Mouse (Mus musculus) natural killer cell, adult 2 months (primary cell): Measurements from ENCODE around the gene En1.

ENCODE experiments used
- DNase-seq, 2 experiments: peaks; one replicate each; pipeline ENCODE4 v3.0.0; 2022; ENCODE audit warnings: low spot score in 2 of 2

En1 gene

DNA sequence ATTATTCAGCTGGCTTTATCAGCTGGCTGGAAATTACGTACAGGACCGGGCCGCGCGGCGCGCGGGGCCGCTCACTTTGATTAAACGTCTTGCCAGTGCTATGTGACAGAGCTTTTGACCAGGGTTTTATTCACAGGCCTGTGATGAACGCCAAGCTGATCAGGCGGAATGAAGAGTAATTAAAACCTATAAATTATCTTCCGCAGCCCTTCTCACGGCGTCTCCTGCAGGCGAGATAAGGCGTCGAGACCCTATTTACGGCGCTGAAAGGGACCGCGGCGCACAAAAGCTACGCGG lies 2.1 kb upstream of the En1 start:
- DNase-seq = no peak

DNA sequence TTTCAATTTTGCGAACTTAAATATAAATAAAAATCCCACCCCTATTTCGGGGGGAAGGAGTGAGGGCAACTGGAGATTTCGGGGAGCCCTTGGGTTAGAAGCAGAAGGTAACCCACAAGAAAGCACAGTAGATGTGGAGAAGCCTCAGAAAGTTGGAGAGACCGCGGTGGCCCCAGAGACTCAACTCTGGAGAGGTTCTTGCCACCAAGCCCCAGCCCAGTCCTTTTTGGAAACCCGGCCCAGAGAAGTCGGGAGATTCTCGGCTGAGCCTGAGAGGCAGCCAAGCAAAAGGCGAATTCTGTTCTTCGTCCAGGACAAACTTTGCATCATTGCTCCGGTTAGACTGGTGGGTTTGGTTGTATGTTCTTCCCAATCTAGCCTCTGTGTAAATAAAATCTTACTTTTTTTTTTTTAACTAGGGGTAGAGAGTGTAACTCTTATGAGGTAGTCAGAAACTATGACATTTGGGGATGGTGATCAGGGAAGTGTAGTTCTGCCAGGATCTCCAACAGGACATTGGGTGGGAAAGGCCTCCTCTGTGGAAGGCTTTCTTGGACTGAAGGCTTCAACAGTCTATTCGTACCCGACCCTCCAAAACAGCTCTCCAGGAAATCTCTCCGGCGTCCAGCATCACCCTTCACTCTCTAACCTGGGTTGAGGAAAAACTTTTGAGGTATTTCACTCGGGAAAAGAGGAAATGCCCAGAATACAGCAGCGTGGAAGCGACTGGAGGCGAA lies 1.5 kb upstream of the En1 start:
- no peak for DNase-seq

DNA sequence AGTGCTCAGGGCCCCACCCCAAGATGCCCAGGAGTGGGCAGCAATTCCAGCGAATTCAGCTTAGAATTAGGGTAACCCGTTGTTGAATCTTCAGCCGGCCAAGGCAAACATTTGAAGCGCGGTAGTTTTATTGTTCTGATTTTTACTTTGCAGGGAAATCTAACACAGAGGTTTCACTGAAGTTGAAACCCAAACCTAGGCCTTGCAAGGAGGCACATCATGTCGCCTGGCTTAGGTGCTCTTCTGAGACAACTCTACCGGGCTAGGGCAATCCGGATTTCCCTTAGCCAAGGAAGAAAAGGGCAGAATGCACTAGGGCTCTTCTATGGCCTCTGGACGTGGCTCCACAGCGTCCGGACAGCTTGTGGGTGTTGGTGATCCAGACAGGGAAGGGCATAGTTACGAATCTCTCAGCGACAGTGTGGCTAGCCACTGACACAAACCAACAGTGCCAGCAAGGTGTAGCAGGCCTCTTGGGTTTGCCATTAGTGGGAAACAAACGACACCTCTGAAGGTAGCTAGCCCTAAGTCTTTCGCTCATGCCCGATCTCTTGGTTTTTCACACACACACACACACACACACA lies 873 bp upstream of the En1 start:
- DNase-seq = no peak

DNA sequence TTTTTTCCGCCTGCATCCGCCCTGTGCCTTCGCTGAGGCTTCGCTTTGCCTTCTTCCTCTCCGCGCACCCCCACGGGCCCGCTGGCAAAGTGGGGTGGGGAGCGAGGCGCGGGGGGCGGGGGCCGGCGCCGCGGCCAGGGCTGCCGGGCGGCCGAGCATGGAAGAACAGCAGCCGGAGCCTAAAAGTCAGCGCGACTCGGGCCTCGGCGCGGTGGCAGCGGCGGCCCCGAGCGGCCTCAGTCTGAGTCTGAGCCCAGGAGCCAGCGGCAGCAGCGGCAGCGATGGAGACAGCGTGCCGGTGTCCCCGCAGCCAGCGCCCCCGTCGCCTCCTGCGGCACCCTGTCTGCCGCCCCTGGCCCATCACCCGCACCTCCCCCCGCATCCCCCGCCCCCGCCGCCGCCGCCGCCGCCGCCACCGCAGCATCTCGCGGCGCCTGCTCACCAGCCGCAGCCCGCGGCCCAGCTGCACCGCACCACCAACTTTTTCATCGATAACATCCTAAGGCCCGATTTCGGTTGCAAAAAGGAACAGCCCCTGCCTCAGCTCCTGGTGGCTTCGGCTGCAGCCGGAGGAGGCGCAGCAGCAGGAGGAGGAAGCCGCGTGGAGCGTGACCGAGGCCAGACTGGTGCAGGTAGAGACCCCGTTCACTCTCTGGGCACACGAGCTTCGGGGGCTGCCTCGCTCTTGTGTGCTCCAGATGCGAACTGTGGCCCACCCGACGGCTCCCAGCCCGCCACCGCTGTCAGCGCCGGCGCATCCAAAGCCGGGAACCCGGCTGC lies 848 bp downstream of the En1 start:
- no peak for DNase-seq

DNA sequence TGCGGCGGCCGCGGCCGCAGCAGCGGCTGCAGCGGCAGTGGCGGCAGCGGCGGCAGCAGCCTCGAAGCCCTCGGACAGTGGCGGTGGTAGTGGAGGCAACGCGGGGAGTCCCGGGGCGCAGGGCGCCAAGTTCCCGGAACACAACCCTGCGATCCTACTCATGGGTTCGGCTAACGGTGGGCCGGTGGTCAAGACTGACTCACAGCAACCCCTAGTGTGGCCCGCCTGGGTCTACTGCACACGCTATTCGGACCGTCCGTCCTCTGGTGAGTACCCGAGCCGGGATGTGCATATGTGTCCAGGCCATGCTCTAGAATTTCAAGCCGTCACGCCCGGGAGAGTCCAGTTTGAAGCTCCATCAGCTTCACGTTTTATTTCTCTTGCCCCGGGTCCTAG lies 1.4 kb downstream of the En1 start:
- DNase-seq = no peak

DNA sequence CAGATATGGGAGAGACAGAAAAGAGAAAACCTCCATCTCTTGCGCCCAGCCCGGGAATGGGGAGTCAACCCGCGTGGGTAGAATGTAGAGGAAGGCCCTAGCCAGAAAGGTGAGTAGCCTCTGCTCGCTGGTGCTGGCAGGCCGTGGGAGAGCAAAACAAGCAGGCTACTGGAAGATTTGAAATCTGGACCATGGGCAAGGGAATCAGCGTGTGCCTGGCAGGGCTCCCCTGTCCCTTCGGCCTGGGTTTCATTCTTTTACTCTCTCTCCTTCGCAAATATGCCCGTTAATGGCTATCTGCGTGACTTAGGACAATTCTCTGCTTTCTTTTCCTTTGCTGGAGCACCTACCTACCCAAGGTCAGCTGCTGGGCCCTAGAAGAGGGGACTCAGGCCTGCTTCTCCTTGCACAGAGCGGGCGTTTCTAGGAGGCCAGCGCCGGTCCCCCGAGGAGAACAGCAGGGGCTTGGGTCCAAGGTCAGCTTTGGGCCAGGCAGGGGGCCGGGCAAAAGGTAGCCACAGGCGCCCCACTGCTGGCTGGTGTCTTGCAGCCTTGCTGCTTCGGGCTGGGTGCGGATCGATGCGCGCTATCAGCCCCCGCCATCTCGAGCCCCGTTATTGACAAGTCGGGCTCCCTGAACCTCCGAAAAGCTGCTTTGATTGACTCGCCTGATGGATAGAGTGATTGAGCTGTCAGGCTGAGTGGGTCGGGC lies 2.4 kb downstream of the En1 start:
- DNase-seq = no peak

DNA sequence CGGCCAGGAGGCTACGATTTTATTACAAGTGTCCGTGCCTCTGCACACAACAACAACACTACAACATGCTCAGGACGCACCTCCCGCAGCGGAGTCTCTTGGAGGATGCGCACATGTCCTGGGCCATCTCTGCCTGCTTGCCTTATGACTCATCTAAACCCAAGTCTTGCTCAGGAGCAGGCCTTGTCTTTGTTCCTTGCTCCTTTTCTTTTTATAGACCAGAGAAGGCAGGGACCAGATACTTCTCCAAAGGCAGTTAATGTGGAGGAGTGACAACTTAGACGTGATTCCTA lies 2.9 kb downstream of the En1 start:
- no peak for DNase-seq

DNA sequence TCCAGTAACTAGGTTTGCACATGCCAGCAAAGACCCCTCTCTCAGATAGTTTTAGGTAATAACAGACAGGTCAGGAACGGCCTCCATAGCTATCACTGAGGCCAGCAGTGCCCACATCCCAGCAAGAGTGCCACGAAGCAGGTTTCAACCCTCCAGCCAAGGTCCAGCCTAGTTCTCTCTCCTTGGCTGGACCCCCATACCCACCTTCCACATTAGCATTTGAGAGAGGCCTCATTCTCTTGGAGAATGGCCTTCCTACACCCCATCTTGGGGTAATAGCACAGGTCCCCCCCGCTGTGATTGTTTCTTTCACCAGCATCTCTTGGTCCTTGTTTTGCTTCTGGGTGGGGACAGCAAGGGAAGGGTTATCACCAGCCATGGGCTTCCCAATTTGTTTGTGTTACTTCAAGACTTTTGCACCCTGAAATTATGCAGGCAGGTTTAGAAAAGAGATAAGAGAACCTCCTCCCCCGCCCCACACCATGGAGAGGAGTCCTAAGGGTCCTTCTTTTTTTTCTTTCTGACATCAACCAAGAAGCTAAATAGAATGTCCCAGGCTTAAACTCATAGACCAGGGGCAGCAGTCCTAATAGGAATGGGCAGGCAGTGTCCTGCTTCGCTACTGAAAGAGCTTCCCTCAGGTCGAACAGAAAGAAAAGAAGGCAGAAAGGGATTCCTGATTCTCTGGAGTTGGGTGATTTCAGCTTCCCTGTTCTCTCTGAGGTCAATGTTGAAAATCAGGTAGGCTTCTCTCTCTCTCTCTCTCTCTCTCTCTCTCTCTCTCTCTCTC lies 3.5 kb downstream of the En1 start:
- DNase-seq = no peak

DNA sequence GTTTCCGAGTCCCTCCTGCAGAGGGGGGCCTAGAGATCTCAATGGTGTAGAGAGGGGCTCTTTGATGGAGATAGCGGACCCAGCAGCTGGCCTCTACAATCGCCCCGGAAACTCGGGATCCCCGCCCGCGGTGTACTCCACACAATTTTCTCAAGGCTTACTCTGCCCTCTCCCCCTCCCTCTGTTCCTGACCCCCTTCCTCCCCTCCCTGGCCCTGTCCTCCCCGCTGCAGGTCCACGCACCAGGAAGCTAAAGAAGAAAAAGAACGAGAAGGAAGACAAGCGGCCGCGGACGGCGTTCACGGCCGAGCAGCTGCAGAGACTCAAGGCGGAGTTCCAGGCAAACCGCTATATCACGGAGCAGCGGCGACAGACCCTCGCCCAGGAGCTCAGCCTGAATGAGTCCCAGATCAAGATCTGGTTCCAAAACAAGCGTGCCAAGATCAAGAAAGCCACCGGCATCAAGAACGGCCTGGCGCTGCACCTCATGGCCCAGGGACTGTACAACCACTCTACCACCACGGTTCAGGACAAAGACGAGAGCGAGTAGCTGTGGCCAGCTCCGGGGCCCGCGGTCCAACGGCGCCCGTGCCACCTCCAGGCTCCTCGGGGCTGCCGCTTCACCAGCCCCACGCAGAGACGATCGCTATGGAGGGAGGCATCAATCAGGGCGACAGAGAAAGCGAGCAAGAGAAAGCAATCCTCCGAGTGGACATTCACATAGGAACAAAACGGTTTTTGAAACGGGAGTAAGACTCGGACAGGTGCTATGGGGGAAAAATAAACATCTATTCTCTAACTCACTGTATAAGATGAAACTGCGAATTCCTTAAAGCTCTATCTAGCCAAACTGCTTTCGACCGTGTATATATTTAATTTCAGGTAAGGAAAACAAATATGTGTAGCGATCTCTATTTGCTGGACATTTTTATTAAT lies 4.7 kb downstream of the En1 start:
- no peak for DNase-seq

DNA sequence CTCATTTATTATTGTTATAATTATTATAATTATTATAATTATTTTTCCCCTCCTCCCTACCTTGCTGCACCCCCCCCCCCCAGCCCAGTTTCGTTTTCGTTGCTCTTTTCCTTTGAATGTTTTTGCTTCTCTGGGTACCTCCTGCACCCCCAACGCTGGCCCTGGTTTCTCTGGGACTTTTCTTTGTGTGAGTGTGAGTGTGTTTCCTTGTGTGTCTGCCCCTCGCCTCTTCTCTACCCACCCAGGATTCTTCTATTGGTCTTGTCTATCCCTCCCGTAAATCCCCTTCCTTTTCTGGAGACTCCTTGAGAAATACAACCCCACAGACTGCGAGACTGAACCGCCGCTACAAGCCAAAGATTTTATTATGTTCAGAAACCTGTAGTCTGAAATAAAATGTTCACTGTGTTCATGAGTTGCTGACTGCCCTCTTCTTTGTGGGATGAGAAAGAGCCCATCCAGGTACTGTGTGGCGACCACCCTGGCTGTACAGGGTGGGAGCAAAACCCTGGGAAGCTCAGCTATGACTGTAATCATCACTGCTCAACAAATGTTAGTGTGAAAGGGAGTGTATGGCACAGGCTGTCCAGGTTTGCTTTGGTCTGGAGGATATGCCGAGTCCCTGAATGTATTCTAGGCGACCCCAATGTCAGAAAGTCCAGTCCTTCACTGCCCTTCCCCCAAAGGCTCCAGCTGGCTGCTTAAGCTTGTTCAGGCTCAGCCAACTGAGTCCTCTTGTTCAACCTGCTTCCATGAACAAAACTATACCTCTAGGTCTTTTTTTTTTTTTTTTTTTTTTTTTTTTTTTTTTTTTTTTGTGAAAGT lies 5.6 kb downstream of the En1 start:
- no peak for DNase-seq

DNA sequence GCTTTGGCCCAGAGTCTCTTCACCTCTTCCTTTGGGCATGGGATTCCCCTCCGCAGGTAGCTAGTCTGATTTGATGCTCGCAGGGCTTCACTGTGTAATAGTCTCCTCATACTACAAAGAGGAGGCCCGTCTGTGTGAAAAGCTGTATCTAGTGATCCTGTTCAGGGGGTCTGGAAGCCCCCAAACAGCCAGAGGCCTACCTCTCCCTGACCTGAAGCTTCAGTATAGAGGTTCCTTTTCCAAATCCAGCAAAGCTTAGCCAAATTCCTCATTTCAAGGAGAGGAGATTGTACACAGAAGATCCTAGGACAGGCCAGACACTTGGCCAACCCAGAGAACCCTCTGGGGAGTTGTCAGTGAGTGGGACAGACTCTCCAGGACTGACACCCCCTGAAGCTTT lies 6.2 kb downstream of the En1 start:
- DNase-seq = no peak

DNA sequence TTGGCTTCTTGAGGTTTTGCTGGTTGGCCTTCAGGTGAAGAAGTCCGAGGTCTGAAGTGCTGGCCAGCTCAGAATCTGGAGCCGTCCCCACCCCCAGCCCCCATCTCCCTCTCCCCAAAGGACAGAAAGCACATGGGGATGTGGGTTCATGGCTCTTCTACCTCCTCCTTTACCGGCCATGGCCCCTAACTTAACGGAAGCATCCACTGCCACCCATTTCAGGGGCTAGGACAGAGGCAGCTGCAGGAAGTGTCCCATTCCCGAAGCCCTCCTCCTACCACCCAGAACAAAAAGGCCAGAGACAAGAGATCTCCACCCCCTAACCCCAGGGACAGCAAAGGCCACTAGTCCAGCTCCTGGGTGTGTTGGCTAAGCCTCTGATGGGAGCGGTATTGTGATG lies 7.4 kb downstream of the En1 start:
- no peak for DNase-seq

DNA sequence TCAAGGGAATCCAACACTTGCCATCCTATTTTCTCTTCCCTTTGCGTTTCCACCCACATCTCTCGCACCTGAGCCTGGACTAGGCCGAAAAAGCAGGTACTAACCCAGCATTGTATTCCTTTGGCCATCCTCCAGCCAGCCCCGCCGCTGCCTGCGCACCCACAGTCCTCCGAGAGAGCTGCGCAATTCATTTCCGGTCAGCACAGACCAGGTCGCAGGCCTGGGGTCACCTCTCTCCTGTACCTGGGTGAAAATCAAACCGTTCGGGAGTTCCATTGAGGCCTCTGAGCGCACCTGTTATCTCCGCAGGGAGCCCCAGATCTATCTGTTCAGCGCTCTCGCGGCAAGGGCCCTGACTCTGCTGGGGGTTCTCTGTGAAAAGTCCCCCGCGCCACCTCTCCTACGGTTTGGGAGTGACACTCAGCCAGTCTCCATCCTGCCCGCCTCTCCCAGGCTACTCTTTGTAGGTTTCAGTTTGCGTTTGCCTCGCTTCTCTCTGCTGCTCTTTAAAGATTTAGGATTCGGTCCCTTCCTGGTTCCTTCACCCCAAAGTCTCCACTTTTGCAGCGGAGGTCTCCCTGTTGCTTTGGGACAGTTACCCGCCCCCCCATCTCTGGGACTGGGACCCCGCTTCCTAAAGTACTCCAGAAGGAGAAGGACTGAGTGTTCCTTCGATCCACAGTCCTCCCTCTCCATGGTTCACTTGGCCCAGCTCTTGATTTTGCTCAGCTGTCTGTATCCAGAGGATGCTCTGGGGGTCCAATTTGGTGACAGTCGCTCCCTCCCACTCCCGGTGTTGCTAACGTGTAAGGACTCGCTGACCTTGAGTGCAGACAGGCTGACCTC lies 11.5 kb downstream of the En1 start:
- DNase-seq = no peak

DNA sequence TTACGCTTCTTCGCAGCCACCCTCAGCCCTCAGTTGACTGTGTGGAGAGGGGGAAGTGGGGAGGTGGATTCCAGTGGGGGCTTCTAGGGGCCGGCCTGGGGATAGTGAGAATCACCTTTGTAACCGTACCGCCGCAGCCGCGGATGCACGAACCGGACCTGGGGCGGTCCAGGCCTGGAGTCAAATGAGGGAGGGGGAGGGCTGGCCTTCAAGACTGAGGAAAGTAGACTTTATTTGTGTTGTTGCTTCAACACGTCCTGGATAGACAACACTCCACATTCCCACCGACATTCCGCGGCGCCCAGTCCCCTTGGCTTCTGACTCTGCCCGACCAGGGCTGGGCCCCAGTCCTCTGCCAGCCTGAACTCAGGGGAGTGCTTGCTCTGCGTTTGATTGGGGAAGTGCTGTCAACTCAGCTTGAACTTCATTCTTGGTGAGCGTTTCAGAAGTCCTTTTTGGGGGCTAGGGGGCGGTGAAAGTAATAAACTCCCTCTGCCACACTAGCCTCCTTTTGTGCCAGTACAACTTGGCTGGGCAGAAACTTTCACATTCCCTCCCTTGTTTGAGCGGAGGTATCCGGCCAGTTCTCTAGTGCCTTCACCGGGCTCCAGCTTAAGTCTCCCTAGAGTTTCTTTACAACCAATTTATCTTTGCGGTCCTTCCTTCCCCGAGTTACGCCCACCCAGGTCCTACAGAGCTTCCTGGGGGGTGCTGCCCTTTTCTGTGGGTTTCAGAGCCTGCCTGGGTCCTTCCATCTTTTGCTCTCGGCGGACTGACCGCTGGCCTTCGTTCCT lies 12.3 kb downstream of the En1 start:
- no peak for DNase-seq

DNA sequence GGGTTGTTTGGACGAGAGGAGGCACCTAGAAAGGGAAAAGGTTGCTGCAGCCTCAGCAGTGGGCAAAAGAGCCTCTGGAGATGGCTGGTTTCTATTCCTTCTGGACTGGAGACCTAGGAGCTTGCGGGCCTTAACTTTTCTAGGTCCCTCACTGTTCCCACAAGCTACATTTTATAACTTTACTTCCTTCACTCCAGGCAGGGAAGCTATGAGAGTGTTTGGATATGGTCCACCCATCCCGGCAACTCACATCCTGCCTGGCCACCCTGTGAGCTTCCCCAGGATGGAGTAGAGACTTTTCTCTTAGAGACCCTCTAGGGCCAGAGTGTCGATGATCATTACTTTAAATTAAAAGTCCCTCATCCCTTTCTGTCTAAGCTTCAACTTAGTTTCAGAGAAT lies 13.3 kb downstream of the En1 start:
- DNase-seq = no peak

DNA sequence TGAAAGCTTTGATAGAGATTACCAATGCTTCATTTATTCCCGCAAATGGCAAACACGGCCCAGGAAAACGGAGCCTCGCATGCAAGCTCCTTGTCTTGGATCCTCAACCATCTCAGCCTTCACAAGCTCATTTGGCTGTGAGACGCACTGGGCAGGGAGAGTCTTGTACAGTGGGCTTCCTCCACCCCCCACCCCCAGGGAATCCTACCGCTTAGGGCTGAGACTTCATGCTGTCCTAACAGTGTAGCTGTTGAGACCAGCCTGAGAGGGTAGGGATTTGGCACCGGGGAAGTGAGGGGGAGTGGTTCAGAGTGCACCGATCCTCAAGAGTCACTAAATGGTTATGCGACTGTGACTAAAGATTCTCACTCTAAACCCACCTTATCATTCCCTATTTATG lies 13.7 kb downstream of the En1 start:
- no peak for DNase-seq

DNA sequence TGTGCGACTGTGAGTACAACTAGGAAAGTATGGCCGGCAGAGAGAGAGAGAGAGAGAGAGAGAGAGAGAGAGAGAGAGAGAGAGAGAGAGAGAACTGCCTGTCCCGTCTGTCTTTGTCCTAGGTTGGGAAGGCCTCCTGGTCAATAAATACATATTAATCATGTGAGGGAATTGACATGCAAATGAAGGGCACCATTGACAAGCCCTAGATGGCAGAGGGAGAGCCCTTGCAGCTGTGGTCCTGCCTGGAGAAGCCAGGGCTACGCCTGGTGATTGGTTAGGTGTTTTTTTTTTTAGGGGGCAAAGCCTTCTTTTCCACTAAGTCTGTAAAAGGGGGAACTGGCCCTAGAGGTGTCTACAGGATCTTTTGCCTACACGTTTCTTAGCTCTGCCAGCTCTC lies 19.2 kb downstream of the En1 start:
- DNase-seq = no peak

DNA sequence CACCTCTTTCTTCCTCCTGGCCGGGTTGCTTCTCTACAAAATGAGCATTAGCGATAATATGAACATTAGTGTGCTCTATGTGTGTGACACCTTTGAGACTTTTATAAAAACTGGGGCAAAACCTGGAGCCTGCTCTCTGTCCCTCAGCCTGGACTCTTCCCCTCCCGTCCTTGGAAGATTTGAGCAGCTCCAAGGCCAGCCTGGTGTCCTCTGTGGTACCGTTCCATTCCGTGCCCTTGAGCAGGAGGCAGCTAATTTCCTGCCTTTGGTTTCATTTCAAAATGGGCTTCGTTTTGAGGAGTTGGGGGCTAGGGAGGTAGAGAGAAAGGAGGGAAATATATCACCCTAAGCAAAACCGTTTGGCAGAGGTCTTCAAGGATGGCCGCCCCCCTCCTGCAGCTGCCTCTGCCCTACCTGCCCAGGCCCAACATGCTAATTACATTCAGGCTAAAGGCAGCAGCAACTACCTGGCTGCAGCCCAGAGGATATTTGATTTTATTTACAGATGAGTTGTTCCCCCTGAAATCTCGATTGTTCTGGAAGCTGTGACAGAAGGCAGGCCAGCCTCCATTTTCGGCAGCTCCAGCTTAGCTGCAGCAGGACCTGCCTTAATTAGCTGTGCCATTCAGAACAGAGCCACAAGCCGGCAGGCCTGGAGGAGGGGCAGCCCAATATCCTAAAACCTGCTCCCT lies 24.9 kb downstream of the En1 start:
- DNase-seq = no peak
